Mouse (Mus musculus) embryonic facial prominence, embryonic 15.5 days (tissue): ENCODE data around the gene Kalrn. TPM values are rescaled to one million over a fixed set of nuclear protein-coding genes. Genes with fewer than 3 reads are reported as not detected.

Experiments used
- ATAC-seq: fragments of 200-750 bp; cut with Nextera tagmentation; 2 replicates; pipeline ENCODE4 v1.8.0; 2017; ENCODE audit warnings: low read depth, moderate TSS enrichment; ENCODE audit not compliant: insufficient number of reproducible peaks, low FRiP score, low TSS enrichment
- H3K27ac ChIP-seq: fragments of 300-500 bp; sonication (generic); replicated peaks from 2 replicates; pipeline ENCODE4 v1.5.1; 2015; ENCODE audit warnings: mild to moderate bottlenecking, inconsistent platforms
- H3K27me3 ChIP-seq: fragments of 300-500 bp; sonication (generic); 2 replicates; pipeline ENCODE4 v1.6.1; 2015; ENCODE audit warnings: inconsistent platforms
- H3K36me3 ChIP-seq: fragments of 300-500 bp; sonication (generic); 2 replicates; pipeline ENCODE4 v1.6.1; 2015; ENCODE audit warnings: mild to moderate bottlenecking, inconsistent platforms
- H3K4me1 ChIP-seq: fragments of 300-500 bp; sonication (generic); 2 replicates; pipeline ENCODE4 v1.6.1; 2015; ENCODE audit warnings: inconsistent platforms
- H3K4me2 ChIP-seq: fragments of 300-500 bp; sonication (generic); replicated peaks from 2 replicates; pipeline ENCODE4 v1.6.1; 2015; ENCODE audit warnings: mild to moderate bottlenecking, inconsistent platforms
- H3K4me3 ChIP-seq: fragments of 300-500 bp; sonication (generic); replicated peaks from 2 replicates; pipeline ENCODE4 v1.5.1; 2015; ENCODE audit warnings: mild to moderate bottlenecking, inconsistent platforms
- H3K9ac ChIP-seq: fragments of 300-500 bp; sonication (generic); 2 replicates; pipeline ENCODE4 v1.6.1; 2015; ENCODE audit warnings: inconsistent platforms
- H3K9me3 ChIP-seq: fragments of 300-500 bp; sonication (generic); replicated peaks from 2 replicates; pipeline ENCODE4 v1.6.1; 2016; ENCODE audit warnings: inconsistent platforms
- WGBS: fragments of 180-500 bp; shearing (Covaris S2); methylation state at CpG from one replicate; pipeline ENCODE4 v1.1.7; 2015; 5-methylcytosine and 5-hydroxymethylcytosine counted together
- polyA plus RNA-seq: library from polyadenylated mRNA; unstranded; fragments of >200 nt; fragmentation: Nextera tagmentation; extraction: Ambion mirVana; gene quantifications from 2 replicates; pipeline ENCODE4 v1.2.1, GENCODE M21; 2015

Gene Kalrn
- polyA plus RNA-seq, 1 experiment from 2014 or later: 14.3 TPM

- no peaks in the 10 kb centered on the region for H3K4me1 ChIP-seq
- no peak overlapping the region for H3K4me2 ChIP-seq
- H3K36me3 ChIP-seq: peaks cover 43% of the 10 kb centered on the region
- no peak overlapping the region for H3K9ac ChIP-seq
- whole genome bisulfite sequencing: 86% methylated on average over 5 of the region's 5 CpGs
- H3K4me3 ChIP-seq: no peak overlapping the region
- H3K27me3 ChIP-seq: no peaks in the 10 kb centered on the region
- H3K27ac ChIP-seq: no peak overlapping the region
- ATAC-seq: no peak
- H3K9me3 ChIP-seq: no peaks in the 10 kb centered on the region
Observed at GRCm38 (mm10) chr16:34029790-34030189, 543.5 kb downstream of the Kalrn start.

- WGBS: 95% methylated on average over 8 of the region's 8 CpGs
- Histone ChIP-seq H3K9ac (no peak overlapping the region), H3K4me3 (no peak overlapping the region), H3K27me3 (no peaks in the 10 kb centered on the region), H3K9me3 (0 out of 2 replicates have a peak, but pooled peaks cover 5% of the 10 kb centered on the region), H3K4me1 (no peaks in the 10 kb centered on the region), H3K4me2 (no peak overlapping the region), H3K27ac (no peak overlapping the region), H3K36me3 (peaks cover 34% of the 10 kb centered on the region)
- ATAC-seq: no peak
Observed at GRCm38 (mm10) chr16:34017241-34017640, 556.1 kb downstream of the Kalrn start.

GRCm38 (mm10) chr16:34011991-34012845, 561.1 kb downstream of the Kalrn start:
- Histone ChIP-seq H3K9ac (no peak overlapping the region), H3K4me2 (no peak overlapping the region), H3K27ac (no peak overlapping the region), H3K36me3 (peaks cover 38% of the 10 kb centered on the region), H3K4me3 (no peak overlapping the region), H3K9me3 (0 out of 2 replicates have a peak, but pooled peaks cover 9% of the 10 kb centered on the region), H3K27me3 (no peaks in the 10 kb centered on the region), H3K4me1 (no peaks in the 10 kb centered on the region)
- no peak for ATAC-seq
- WGBS: 84% methylated on average over 20 of the region's 20 CpGs

- ATAC-seq: no peak
- H3K27me3 ChIP-seq: no peaks in the 10 kb centered on the region
- H3K27ac ChIP-seq: no peak overlapping the region
- no peak overlapping the region for H3K4me3 ChIP-seq
- H3K4me1 ChIP-seq: peaks cover 9% of the 10 kb centered on the region
- H3K36me3 ChIP-seq: peaks cover 20% of the 10 kb centered on the region
- H3K9ac ChIP-seq: no peak overlapping the region
- 91% methylated on average over 2 of the region's 2 CpGs for WGBS
- no peak overlapping the region for H3K4me2 ChIP-seq
- 0 out of 2 replicates have a peak, but pooled peaks cover 4% of the 10 kb centered on the region for H3K9me3 ChIP-seq
Observed at GRCm38 (mm10) chr16:34009567-34009966, 563.8 kb downstream of the Kalrn start.

GRCm38 (mm10) chr16:34005986-34006385, 567.3 kb downstream of the Kalrn start:
- Histone ChIP-seq H3K9me3 (0 out of 2 replicates have a peak, but pooled peaks cover 4% of the 10 kb centered on the region), H3K9ac (no peak overlapping the region), H3K27me3 (no peaks in the 10 kb centered on the region), H3K4me3 (no peak overlapping the region), H3K36me3 (peaks cover 7% of the 10 kb centered on the region), H3K4me1 (peaks cover 22% of the 10 kb centered on the region), H3K27ac (no peak overlapping the region), H3K4me2 (no peak overlapping the region)
- 92% methylated on average over 3 of the region's 3 CpGs for WGBS
- ATAC-seq: no peak

- Histone ChIP-seq H3K4me2 (peak overlapping the region; percentile 10; the same call in 1 of the 2 replicates), H3K9ac (no peak overlapping the region), H3K36me3 (no peaks in the 10 kb centered on the region), H3K9me3 (no peaks in the 10 kb centered on the region), H3K4me3 (no peak overlapping the region), H3K4me1 (peaks cover 27% of the 10 kb centered on the region), H3K27ac (peak overlapping the region; percentile 68), H3K27me3 (no peaks in the 10 kb centered on the region)
- peak; percentile 75 for ATAC-seq
- 19% methylated on average over 4 of the region's 4 CpGs for WGBS
Observed at GRCm38 (mm10) chr16:34004128-34004578, 569.2 kb downstream of the Kalrn start.

GRCm38 (mm10) chr16:34003566-34004127, 569.7 kb downstream of the Kalrn start:
- 35% methylated on average over 10 of the region's 10 CpGs for WGBS
- Histone ChIP-seq H3K9ac (no peak overlapping the region), H3K9me3 (no peaks in the 10 kb centered on the region), H3K4me3 (no peak overlapping the region), H3K27ac (peak overlapping the region; percentile 68; the same call in 1 of the 2 replicates), H3K36me3 (no peaks in the 10 kb centered on the region), H3K4me1 (peaks cover 27% of the 10 kb centered on the region), H3K27me3 (no peaks in the 10 kb centered on the region), H3K4me2 (peak overlapping the region; percentile 10; the same call in 1 of the 2 replicates)
- ATAC-seq: no peak

GRCm38 (mm10) chr16:34000715-34001114, 572.6 kb downstream of the Kalrn start:
- Histone ChIP-seq H3K27ac (no peak overlapping the region), H3K9me3 (no peaks in the 10 kb centered on the region), H3K4me2 (no peak overlapping the region), H3K4me3 (no peak overlapping the region), H3K36me3 (no peaks in the 10 kb centered on the region), H3K4me1 (peaks cover 27% of the 10 kb centered on the region), H3K9ac (no peak overlapping the region), H3K27me3 (no peaks in the 10 kb centered on the region)
- 57% methylated on average over 8 of the region's 8 CpGs for WGBS
- ATAC-seq: no peak

GRCm38 (mm10) chr16:33999388-33999787, 573.9 kb downstream of the Kalrn start:
- Histone ChIP-seq H3K27me3 (no peaks in the 10 kb centered on the region), H3K4me1 (peaks cover 16% of the 10 kb centered on the region), H3K36me3 (no peaks in the 10 kb centered on the region), H3K4me2 (no peak overlapping the region), H3K9ac (no peak overlapping the region), H3K9me3 (no peaks in the 10 kb centered on the region), H3K4me3 (no peak overlapping the region), H3K27ac (no peak overlapping the region)
- ATAC-seq: no peak
- WGBS: 22% methylated on average over 3 of the region's 3 CpGs

GRCm38 (mm10) chr16:33998011-33998410, 575.3 kb downstream of the Kalrn start:
- no peaks in the 10 kb centered on the region for H3K9me3 ChIP-seq
- WGBS: 90% methylated on average over 6 of the region's 6 CpGs
- no peak for ATAC-seq

GRCm38 (mm10) chr16:33996030-33996429, 577.3 kb downstream of the Kalrn start:
- Histone ChIP-seq H3K36me3 (no peaks in the 10 kb centered on the region), H3K27me3 (no peaks in the 10 kb centered on the region), H3K4me2 (no peak overlapping the region), H3K4me1 (0 out of 2 replicates have a peak, but pooled peaks cover 5% of the 10 kb centered on the region), H3K9ac (no peak overlapping the region), H3K4me3 (no peak overlapping the region), H3K27ac (no peak overlapping the region), H3K9me3 (no peaks in the 10 kb centered on the region)
- whole genome bisulfite sequencing: 7% methylated on average over 5 of the region's 5 CpGs
- ATAC-seq: no peak

More at GRCm38 (mm10) chr16:33998011-33998410, 575.3 kb downstream of the Kalrn start:
- no peak overlapping the region for H3K4me3 ChIP-seq
- H3K4me2 ChIP-seq: no peak overlapping the region
- H3K4me1 ChIP-seq: 0 out of 2 replicates have a peak, but pooled peaks cover 5% of the 10 kb centered on the region
- H3K27ac ChIP-seq: no peak overlapping the region
- no peaks in the 10 kb centered on the region for H3K36me3 ChIP-seq
- no peak overlapping the region for H3K9ac ChIP-seq
- H3K27me3 ChIP-seq: no peaks in the 10 kb centered on the region
